In genomic region chr15:89556401-89557178, GRCm38 (mm10) we compare ENCODE assay signal across 8 mouse cellular contexts. TPM values are rescaled to one million over a fixed set of nuclear protein-coding genes. Genes with fewer than 3 reads are reported as not detected.
DNase-seq lines count a peak whose midpoint lies in the region; ATAC-seq and TF ChIP-seq lines count a peak whose summit lies in the region.

No protein-coding gene starts in this region.

- peaks cover 11% of the 10 kb centered on the region; the same call in 1 of the 2 replicates for H3K4me1 ChIP-seq in hindbrain, embryonic 11.5 days (replicated peaks; ENCODE audit: control insufficient read depth, insufficient read depth, low read length)
- no peaks in the 10 kb centered on the region for H3K4me1 ChIP-seq in midbrain, postnatal 0 days (ENCODE audit: insufficient read depth, low read length)

- H3K9me3 ChIP-seq in hindbrain, embryonic 11.5 days (ENCODE audit: control insufficient read depth, low read length): no peaks in the 10 kb centered on the region
- H3K9me3 ChIP-seq in midbrain, postnatal 0 days (ENCODE audit: low read length): no peaks in the 10 kb centered on the region

- H3K4me2 ChIP-seq in hindbrain, embryonic 11.5 days (replicated peaks; ENCODE audit: low read depth, low read length): peak overlapping the region; percentile 36
- H3K4me2 ChIP-seq in midbrain, postnatal 0 days (ENCODE audit: low read depth, low read length, poor library complexity, severe bottlenecking): no peak overlapping the region

- peak; percentile 64 for ATAC-seq in hindbrain, embryonic 11.5 days (ENCODE audit: low FRiP score)
- peak; percentile 47; the same call in 1 of the 2 replicates for ATAC-seq in midbrain, postnatal 0 days (ENCODE audit: low FRiP score)

- no peaks in the 10 kb centered on the region for H3K36me3 ChIP-seq in hindbrain, embryonic 11.5 days (ENCODE audit: control insufficient read depth, insufficient read depth, low read length)
- H3K36me3 ChIP-seq in midbrain, postnatal 0 days (ENCODE audit: insufficient read depth, low read length): peaks cover 17% of the 10 kb centered on the region

- no peak overlapping the region for H3K27ac ChIP-seq in hindbrain, embryonic 11.5 days (ENCODE audit: low read depth, low read length)
- no peak overlapping the region for H3K27ac ChIP-seq in midbrain, postnatal 0 days (ENCODE audit: low read depth, low read length)

- TF ChIP-seq CTCF in midbrain, postnatal 0 days (IDR thresholded peaks at IDR 0.05): peak; percentile 77

- DNase-seq in kidney, postnatal 36 days: peak; percentile 18 to 23
- DNase-seq in kidney, adult 11 months: no peak
- peak; percentile 73 for DNase-seq in embryo, embryonic 10 days (ENCODE audit: low spot score)
- DNase-seq in hindbrain, embryonic 11.5 days (ENCODE audit: low spot score): peak; percentile 57
- DNase-seq in midbrain, postnatal 0 days (ENCODE audit: low spot score): peak; percentile 38
- no peak for DNase-seq in gastrocnemius, postnatal 10 days
- no peak for DNase-seq in adrenal gland, adult 18-20 months (ENCODE audit: low spot score in 2 of 2)
- DNase-seq in spleen, adult 18-20 months: no peak

- peaks cover 34% of the 10 kb centered on the region for H3K27me3 ChIP-seq in hindbrain, embryonic 11.5 days (ENCODE audit: control insufficient read depth, insufficient read depth, low read length)
- no peaks in the 10 kb centered on the region for H3K27me3 ChIP-seq in midbrain, postnatal 0 days (ENCODE audit: insufficient read depth, low read length)

- WGBS in hindbrain, embryonic 11.5 days: 25% methylated on average over 23 of the region's 23 CpGs
- 43% methylated on average over 23 of the region's 23 CpGs for WGBS in midbrain, postnatal 0 days

- H3K9ac ChIP-seq in hindbrain, embryonic 11.5 days (ENCODE audit: low read depth, low read length): peak overlapping the region; percentile 16
- H3K9ac ChIP-seq in midbrain, postnatal 0 days (replicated peaks; ENCODE audit: low read length, poor library complexity, severe bottlenecking): no peak overlapping the region

- peak overlapping the region; percentile 2; the same call in 1 of the 2 replicates for H3K4me3 ChIP-seq in hindbrain, embryonic 11.5 days (ENCODE audit: low read depth, low read length)
- H3K4me3 ChIP-seq in midbrain, postnatal 0 days (ENCODE audit: low read depth, low read length): no peak overlapping the region

RNA-seq across cellular contexts. Expression of gene Acr, which starts 11.5 kb away (rescaled TPM):
- polyA plus RNA-seq in hindbrain, embryonic 11.5 days (2014; fragmentation: Nextera tagmentation; extraction: Ambion mirVana): 0.39 and 0.76 TPM in 2 replicates
- total RNA-seq in midbrain, postnatal 0 days (2014; rRNA removed): 1.7 and 3.5 TPM in 2 replicates
- polyA plus RNA-seq in midbrain, postnatal 0 days (2015; fragmentation: Nextera tagmentation; extraction: Ambion mirVana): 2.0 and 3.1 TPM in 2 replicates
- under 1 TPM; 0.54 TPM for total RNA-seq in gastrocnemius, postnatal 10 days (2021)
- total RNA-seq in adrenal gland, adult 18-20 months (2021): not detected

RNA-seq across cellular contexts. Expression of gene Rabl2, which starts 35.1 kb away (rescaled TPM):
- 85.3 and 91.0 TPM in 2 replicates for polyA plus RNA-seq in hindbrain, embryonic 11.5 days (2014; fragmentation: Nextera tagmentation; extraction: Ambion mirVana)
- total RNA-seq in midbrain, postnatal 0 days (2014; rRNA removed): 48.2 and 49.7 TPM in 2 replicates
- 68.1 and 70.1 TPM in 2 replicates for polyA plus RNA-seq in midbrain, postnatal 0 days (2015; fragmentation: Nextera tagmentation; extraction: Ambion mirVana)
- 1 to 10 TPM; 3.8 to 6.2 TPM for total RNA-seq in gastrocnemius, postnatal 10 days (2021)
- 1 to 10 TPM; 9.2 to 9.9 TPM for total RNA-seq in adrenal gland, adult 18-20 months (2021)

RNA-seq across cellular contexts. Expression of gene Shank3, which starts 57.2 kb away (rescaled TPM):
- 2.8 and 3.5 TPM in 2 replicates for polyA plus RNA-seq in hindbrain, embryonic 11.5 days (2014; fragmentation: Nextera tagmentation; extraction: Ambion mirVana)
- 61.5 and 63.2 TPM in 2 replicates for total RNA-seq in midbrain, postnatal 0 days (2014; rRNA removed)
- 8.1 and 12.6 TPM in 2 replicates for polyA plus RNA-seq in midbrain, postnatal 0 days (2015; fragmentation: Nextera tagmentation; extraction: Ambion mirVana)
- total RNA-seq in gastrocnemius, postnatal 10 days (2021): 10 to 100 TPM; 24.8 to 36.1 TPM
- 10 to 100 TPM; 28.8 to 32.5 TPM for total RNA-seq in adrenal gland, adult 18-20 months (2021)

Comparison
In these comparisons a context has a peak if more than half of its experiments do, and no peak if none do; other contexts are left out.
1. DNase-seq: peak in kidney, postnatal 36 days (2 of 2), embryo, embryonic 10 days (single experiment), hindbrain, embryonic 11.5 days (single experiment) and midbrain, postnatal 0 days (single experiment); none in kidney, adult 11 months (single experiment), gastrocnemius, postnatal 10 days (single experiment), adrenal gland, adult 18-20 months (0 of 2) and spleen, adult 18-20 months (0 of 2).